Mouse (Mus musculus) liver, adult 2 months (tissue): ENCODE results near the gene Wdr31. TPM values are rescaled to one million over a fixed set of nuclear protein-coding genes. Genes with fewer than 3 reads are reported as not detected.

Source experiments
- DNase-seq: peaks from one replicate; pipeline ENCODE4 v3.0.0-alpha.2; 2011; ENCODE audit warnings: low read depth, low spot score; ENCODE audit errors: extremely low read depth
- H3K27ac ChIP-seq: fragments of 200-500 bp; replicated peaks from 2 replicates; pipeline ENCODE4 v1.5.1; 2012; ENCODE audit warnings: low read depth, mild to moderate bottlenecking, control low read depth, inconsistent platforms, low read length; ENCODE audit not compliant: insufficient read depth
- H3K27me3 ChIP-seq: fragments of 200-500 bp; 2 replicates; pipeline ENCODE4 v1.6.1; 2012; ENCODE audit warnings: mild to moderate bottlenecking, moderate library complexity, low read length, inconsistent platforms; ENCODE audit not compliant: control insufficient read depth, insufficient read depth
- H3K36me3 ChIP-seq: fragments of 200-500 bp; 2 replicates; pipeline ENCODE4 v1.6.1; 2012; ENCODE audit warnings: low read length, inconsistent platforms; ENCODE audit not compliant: control insufficient read depth, insufficient read depth
- H3K4me1 ChIP-seq: fragments of 200-500 bp; 2 replicates; pipeline ENCODE4 v1.6.1; 2011; ENCODE audit warnings: low read length; ENCODE audit not compliant: control insufficient read depth, insufficient read depth
- H3K4me3 ChIP-seq: fragments of 200-500 bp; 2 replicates; pipeline ENCODE4 v1.5.1; 2011; ENCODE audit warnings: low read depth, mild to moderate bottlenecking, control low read depth, low read length, moderate library complexity; ENCODE audit not compliant: insufficient read depth
- H3K79me2 ChIP-seq: fragments of 200-500 bp; 2 replicates; pipeline ENCODE4 v1.6.1; 2012; ENCODE audit warnings: inconsistent platforms, mild to moderate bottlenecking, low read length, moderate library complexity; ENCODE audit not compliant: control insufficient read depth, insufficient read depth
- H3K9ac ChIP-seq: fragments of 200-500 bp; 2 replicates; pipeline ENCODE4 v1.6.1; 2012; ENCODE audit warnings: low read depth, mild to moderate bottlenecking, control low read depth, inconsistent platforms, low read length
- CTCF ChIP-seq: fragments of 200-500 bp; IDR thresholded peaks from 2 replicates; pipeline ENCODE4 v1.5.1; 2011; ENCODE audit warnings: low read depth, low read length, control low read depth
- POLR2A ChIP-seq: fragments of 200-500 bp; IDR thresholded peaks from 2 replicates; pipeline ENCODE4 v1.6.1; 2011; ENCODE audit warnings: low read length, control low read depth; ENCODE audit not compliant: insufficient read depth; ENCODE audit errors: extremely low read depth
- WGBS: fragments of 180-500 bp; shearing (Covaris S2); methylation state at CpG from one replicate; pipeline ENCODE4 v1.1.7; 2018; 5-methylcytosine and 5-hydroxymethylcytosine counted together
- polyA plus RNA-seq: library from polyadenylated mRNA; depleted of rRNA; stranded (reverse); fragments of >200 nt; gene quantifications from 2 replicates; pipeline ENCODE4 v1.2.3, GENCODE M21; 2012
- total RNA-seq: library from RNA; depleted of rRNA; stranded (reverse); fragments of >200 nt; gene quantifications from 2 replicates; pipeline ENCODE4 v1.2.3, GENCODE M21; 2014

The Wdr31 gene
- total and polyA plus RNA-seq, 2 experiments, result 0.07 to 0.09 TPM

GRCm38 (mm10) chr4:62435081-62435480, 35.6 kb downstream of the Wdr31 start, which contains the start of gene Rnf183:
Rnf183 (minus strand) TSS chr4:62435252.
- DNase-seq, result no peak
- Histone ChIP-seq H3K36me3 (no peaks in the 10 kb centered on the region), H3K79me2 (no peaks in the 10 kb centered on the region), H3K4me3 (no peak within 1 kb of the TSS), H3K4me1 (no peaks in the 10 kb centered on the region), H3K9ac (no peak within 1 kb of the TSS), H3K27ac (no peak within 1 kb of the TSS), H3K27me3 (no peaks in the 10 kb centered on the region)
- TF ChIP-seq CTCF (no peak), POLR2A (no peak)
- WGBS, result 91% methylated on average over 6 of the region's 6 CpGs

- Histone ChIP-seq H3K79me2 (no peaks in the 10 kb centered on the region), H3K4me1 (no peaks in the 10 kb centered on the region), H3K36me3 (no peaks in the 10 kb centered on the region), H3K27me3 (no peaks in the 10 kb centered on the region), H3K9ac (no peak overlapping the region), H3K27ac (no peak overlapping the region), H3K4me3 (no peak overlapping the region)
- WGBS, result 68% methylated on average over 7 of the region's 7 CpGs
- DNase-seq, result peak; percentile 8
- no peak for TF ChIP-seq CTCF
Observed at GRCm38 (mm10) chr4:62433939-62434870, 36.5 kb downstream of the Wdr31 start.

GRCm38 (mm10) chr4:62431522-62431921, 39.2 kb downstream of the Wdr31 start:
- no peak overlapping the region for H3K4me3 ChIP-seq
- 79% methylated on average over 4 of the region's 4 CpGs for WGBS
- H3K4me1 ChIP-seq, result no peaks in the 10 kb centered on the region
- H3K36me3 ChIP-seq, result no peaks in the 10 kb centered on the region
- TF ChIP-seq POLR2A, result no peak
- no peaks in the 10 kb centered on the region for H3K27me3 ChIP-seq
- DNase-seq, result no peak
- no peaks in the 10 kb centered on the region for H3K79me2 ChIP-seq
- no peak overlapping the region for H3K9ac ChIP-seq
- no peak overlapping the region for H3K27ac ChIP-seq

DNA sequence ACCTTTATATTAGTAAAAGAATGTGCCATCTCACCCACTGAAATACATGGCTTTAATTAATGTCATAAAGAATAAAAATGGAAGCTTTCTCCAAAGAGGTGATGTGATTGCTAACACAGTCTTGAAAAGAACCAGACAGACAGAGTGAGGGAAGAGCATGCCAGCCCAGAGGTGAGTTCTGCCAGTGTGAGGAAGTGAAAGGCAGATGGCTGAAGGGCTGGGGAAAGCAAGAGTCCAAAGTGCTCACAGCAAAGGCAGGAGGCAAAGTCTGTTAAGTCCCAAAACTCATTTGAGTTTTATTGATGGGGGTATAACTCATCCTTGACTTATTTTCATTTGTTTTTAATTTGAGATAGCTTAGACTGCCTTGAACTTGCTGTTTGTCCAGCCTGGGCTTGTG, 40.0 kb downstream of the Wdr31 start:
- TF ChIP-seq POLR2A (no peak), CTCF (no peak)
- H3K79me2 ChIP-seq, result no peaks in the 10 kb centered on the region
- H3K36me3 ChIP-seq, result 0 out of 2 replicates have a peak, but pooled peaks cover under 1% of the 10 kb centered on the region
- no peak for DNase-seq
- no peak overlapping the region for H3K4me3 ChIP-seq
- H3K27me3 ChIP-seq, result no peaks in the 10 kb centered on the region
- no peaks in the 10 kb centered on the region for H3K4me1 ChIP-seq
- H3K27ac ChIP-seq, result no peak overlapping the region
- H3K9ac ChIP-seq, result no peak overlapping the region

- H3K27ac ChIP-seq, result no peak overlapping the region
- H3K27me3 ChIP-seq, result no peaks in the 10 kb centered on the region
- no peak overlapping the region for H3K4me3 ChIP-seq
- no peaks in the 10 kb centered on the region for H3K4me1 ChIP-seq
- peaks cover 9% of the 10 kb centered on the region for H3K36me3 ChIP-seq
- no peak for DNase-seq
- no peaks in the 10 kb centered on the region for H3K79me2 ChIP-seq
- TF ChIP-seq POLR2A (no peak), CTCF (no peak)
- no peak overlapping the region for H3K9ac ChIP-seq
- 87% methylated on average over 9 of the region's 9 CpGs for WGBS
Observed at GRCm38 (mm10) chr4:62429616-62430015, 41.1 kb downstream of the Wdr31 start.
